Mouse (Mus musculus) kidney, postnatal 0 days (tissue): Measurements from ENCODE around the gene Gm20521. TPM values are rescaled to one million over a fixed set of nuclear protein-coding genes. Genes with fewer than 3 reads are reported as not detected.
A peak's percentile ranks its signal among the peaks of the same experiment; 100 is the strongest.

ENCODE experiments used
- ATAC-seq: fragments of 200-750 bp; cut with Nextera tagmentation; replicated peaks from 2 replicates; pipeline ENCODE4 v1.8.0; 2017; ENCODE audit warnings: low read depth, moderate number of reproducible peaks, moderate TSS enrichment, moderate library complexity; ENCODE audit not compliant: low FRiP score
- DNase-seq: peaks from one replicate; pipeline ENCODE4 v3.0.0-alpha.2; 2016; ENCODE audit warnings: low spot score
- H3K27ac ChIP-seq: fragments of 300-500 bp; sonication (generic); 2 replicates; pipeline ENCODE4 v1.5.1; 2014; ENCODE audit warnings: mild to moderate bottlenecking
- H3K27me3 ChIP-seq: fragments of 300-500 bp; sonication (generic); 2 replicates; pipeline ENCODE4 v1.6.1; 2014; ENCODE audit warnings: low read length, mixed read lengths; ENCODE audit not compliant: insufficient read depth
- H3K36me3 ChIP-seq: fragments of 300-500 bp; sonication (generic); 2 replicates; pipeline ENCODE4 v1.6.1; 2014; ENCODE audit warnings: low read length, mixed read lengths; ENCODE audit not compliant: insufficient read depth
- H3K4me1 ChIP-seq: fragments of 300-500 bp; sonication (generic); replicated peaks from 2 replicates; pipeline ENCODE4 v1.6.1; 2014; ENCODE audit warnings: antibody characterized with exemption, low read length, mixed read lengths; ENCODE audit not compliant: insufficient read depth
- H3K4me2 ChIP-seq: fragments of 300-500 bp; sonication (generic); 2 replicates; pipeline ENCODE4 v1.6.1; 2014; ENCODE audit warnings: mild to moderate bottlenecking, low read length, moderate library complexity, mixed read lengths
- H3K4me3 ChIP-seq: fragments of 300-500 bp; sonication (generic); replicated peaks from 2 replicates; pipeline ENCODE4 v1.5.1; 2014; ENCODE audit warnings: low read depth, low read length
- H3K9ac ChIP-seq: fragments of 300-500 bp; sonication (generic); 2 replicates; pipeline ENCODE4 v1.6.1; 2014; ENCODE audit warnings: low read depth, low read length
- H3K9me3 ChIP-seq: fragments of 300-500 bp; sonication (generic); replicated peaks from 2 replicates; pipeline ENCODE4 v1.6.1; 2016; ENCODE audit warnings: low read length, inconsistent platforms, mixed read lengths
- CTCF ChIP-seq: IDR thresholded peaks from 2 replicates; pipeline ENCODE4 v1.5.1; 2016; ENCODE audit warnings: antibody characterized with exemption, low read depth, mild to moderate bottlenecking, moderate library complexity
- WGBS: fragments of 180-500 bp; shearing (Covaris S2); extraction: QIAGEN DNeasy Blood & Tissue Kit; methylation state at CpG from one replicate; pipeline ENCODE4 v1.1.7; 2014; 5-methylcytosine and 5-hydroxymethylcytosine counted together
- polyA plus RNA-seq: library from polyadenylated mRNA; unstranded; fragments of >200 nt; fragmentation: Nextera tagmentation; extraction: Ambion mirVana; gene quantifications from 2 replicates; pipeline ENCODE4 v1.2.1, GENCODE M21; 2015

Gm20521 gene
- polyA plus RNA-seq, 1 experiment from 2014 or later, result 1.7 TPM

GRCm38 (mm10) chr14:54924641-54925348 is 41.6 kb downstream of the Gm20521 start:
- DNase-seq (peak; percentile 89), ATAC-seq (peak; percentile 47)
- no peak for TF ChIP-seq CTCF
- H3K9me3 ChIP-seq, result no peaks in the 10 kb centered on the region
- H3K36me3 ChIP-seq, result 0 out of 2 replicates have a peak, but pooled peaks cover under 1% of the 10 kb centered on the region
- H3K9ac ChIP-seq, result peak overlapping the region; percentile 80; the same call in 1 of the 2 replicates
- H3K4me1 ChIP-seq, result peaks cover 22% of the 10 kb centered on the region
- peak overlapping the region; percentile 95 for H3K27ac ChIP-seq
- WGBS, result 31% methylated on average over 7 of the region's 7 CpGs
- H3K4me3 ChIP-seq, result peak overlapping the region; percentile 48
- H3K4me2 ChIP-seq, result peak overlapping the region; percentile 88
- no peaks in the 10 kb centered on the region for H3K27me3 ChIP-seq

- no peaks in the 10 kb centered on the region for H3K27me3 ChIP-seq
- H3K36me3 ChIP-seq, result no peaks in the 10 kb centered on the region
- H3K9me3 ChIP-seq, result no peaks in the 10 kb centered on the region
- no peak for TF ChIP-seq CTCF
- H3K4me3 ChIP-seq, result peak within 1 kb of the TSS; percentile 48
- DNase-seq, result peak; percentile 75
- peak within 1 kb of the TSS; percentile 80 for H3K9ac ChIP-seq
- H3K4me1 ChIP-seq, result peaks cover 22% of the 10 kb centered on the region
- WGBS, result 4% methylated on average over 57 of the region's 57 CpGs
- peak within 1 kb of the TSS; percentile 88 for H3K4me2 ChIP-seq
- H3K27ac ChIP-seq, result peak within 1 kb of the TSS; percentile 95
- peak; percentile 67 for ATAC-seq
These were observed 42.4 kb downstream of the Gm20521 start, which contains the start of gene Efs for GRCm38 (mm10) chr14:54925349-54926342. Gene Efs, minus strand, starts transcription at chr14:54926126.

- peaks cover 22% of the 10 kb centered on the region for H3K4me1 ChIP-seq
- TF ChIP-seq CTCF, result no peak
- DNase-seq, result peak; percentile 95
- H3K27me3 ChIP-seq, result no peaks in the 10 kb centered on the region
- H3K9me3 ChIP-seq, result no peaks in the 10 kb centered on the region
- peak overlapping the region; percentile 95 for H3K27ac ChIP-seq
- peak overlapping the region; percentile 48 for H3K4me3 ChIP-seq
- peak overlapping the region; percentile 80 for H3K9ac ChIP-seq
- no peaks in the 10 kb centered on the region for H3K36me3 ChIP-seq
- H3K4me2 ChIP-seq, result peak overlapping the region; percentile 88
- 1% methylated on average over 46 of the region's 58 CpGs for WGBS
- ATAC-seq, result peak; percentile 85
These were observed 43.3 kb downstream of the Gm20521 start for GRCm38 (mm10) chr14:54926401-54927158.

GRCm38 (mm10) chr14:54927296-54927695 is 44.1 kb downstream of the Gm20521 start:
- H3K27me3 ChIP-seq, result no peaks in the 10 kb centered on the region
- peaks cover 22% of the 10 kb centered on the region for H3K4me1 ChIP-seq
- DNase-seq (no peak), ATAC-seq (no peak)
- H3K36me3 ChIP-seq, result no peaks in the 10 kb centered on the region
- H3K9me3 ChIP-seq, result no peaks in the 10 kb centered on the region
- H3K27ac ChIP-seq, result peak overlapping the region; percentile 95
- TF ChIP-seq CTCF, result no peak
- WGBS, result 22% methylated on average over 7 of the region's 7 CpGs
- H3K4me2 ChIP-seq, result peak overlapping the region; percentile 88
- H3K9ac ChIP-seq, result peak overlapping the region; percentile 80
- no peak overlapping the region for H3K4me3 ChIP-seq

GRCm38 (mm10) chr14:54929801-54930200 is 46.6 kb downstream of the Gm20521 start:
- H3K27me3 ChIP-seq, result no peaks in the 10 kb centered on the region
- H3K4me3 ChIP-seq, result no peak overlapping the region
- H3K27ac ChIP-seq, result no peak overlapping the region
- no peaks in the 10 kb centered on the region for H3K9me3 ChIP-seq
- H3K36me3 ChIP-seq, result no peaks in the 10 kb centered on the region
- ATAC-seq (no peak), DNase-seq (no peak)
- H3K4me1 ChIP-seq, result peaks cover 13% of the 10 kb centered on the region
- TF ChIP-seq CTCF, result no peak
- no peak overlapping the region for H3K9ac ChIP-seq
- no peak overlapping the region for H3K4me2 ChIP-seq
- WGBS, result 61% methylated on average over 5 of the region's 5 CpGs
